Mouse (Mus musculus) layer of hippocampus, postnatal 25 days (tissue): ENCODE measurements at regions not wholly inside any gene's neighbourhood (a gene's known extent, or its start where the extent isn't known, plus 50 kb on each side); places are given as distances from the start of the nearest gene placed in this dataset.

Experiments used
- DNase-seq, 2 experiments: peaks; one replicate each; pipeline ENCODE4 v3.0.0; 2022; ENCODE audit warnings: mixed read lengths in 2 of 2, low spot score in 1 of 2; ENCODE audit errors: extremely low spot score in 1 of 2

DNA sequence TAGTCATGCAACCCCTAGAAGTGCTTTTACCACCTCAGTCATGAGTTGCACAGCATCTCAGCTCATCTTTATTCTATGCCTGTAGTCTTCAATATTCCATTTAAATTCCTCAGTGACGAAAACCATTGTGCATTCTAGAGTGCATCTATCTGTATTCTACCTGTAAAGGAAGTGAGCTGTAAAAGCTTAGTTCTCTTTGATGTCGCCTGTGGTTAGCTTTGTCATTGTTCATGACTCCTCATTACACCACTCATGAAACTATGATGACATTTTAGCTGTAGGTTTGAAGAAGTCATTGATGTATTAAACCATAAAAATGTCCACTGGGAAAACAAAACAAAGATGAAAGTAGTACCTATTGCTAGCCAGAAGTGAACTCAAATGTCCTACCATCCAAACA, 911.3 kb downstream of the Diaph3 start:
- DNase-seq: no peak

DNA sequence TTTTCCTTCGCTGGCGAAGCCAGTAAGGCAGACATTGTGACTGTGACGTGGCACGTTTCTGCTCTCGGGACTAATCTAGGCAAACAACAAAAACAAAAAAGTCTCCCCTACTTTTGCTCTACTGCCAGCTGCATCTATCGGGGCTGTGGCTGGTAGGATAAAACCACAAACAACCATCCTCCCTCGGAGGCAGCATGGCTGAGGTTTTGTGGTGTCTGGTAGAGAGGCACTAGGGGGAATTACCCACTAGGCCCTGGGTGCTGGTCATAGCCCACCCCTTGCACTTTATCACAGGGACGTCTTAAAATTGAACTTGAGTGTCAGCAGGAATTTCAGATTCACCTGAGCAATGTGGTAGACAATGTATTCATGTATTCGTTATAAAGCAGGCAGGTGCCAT, 925.3 kb downstream of the Diaph3 start:
- no peak for DNase-seq

- DNase-seq: no peak
Measured at GRCm38 (mm10) chr14:86211654-86212053, 929.4 kb downstream of the Diaph3 start.

DNA sequence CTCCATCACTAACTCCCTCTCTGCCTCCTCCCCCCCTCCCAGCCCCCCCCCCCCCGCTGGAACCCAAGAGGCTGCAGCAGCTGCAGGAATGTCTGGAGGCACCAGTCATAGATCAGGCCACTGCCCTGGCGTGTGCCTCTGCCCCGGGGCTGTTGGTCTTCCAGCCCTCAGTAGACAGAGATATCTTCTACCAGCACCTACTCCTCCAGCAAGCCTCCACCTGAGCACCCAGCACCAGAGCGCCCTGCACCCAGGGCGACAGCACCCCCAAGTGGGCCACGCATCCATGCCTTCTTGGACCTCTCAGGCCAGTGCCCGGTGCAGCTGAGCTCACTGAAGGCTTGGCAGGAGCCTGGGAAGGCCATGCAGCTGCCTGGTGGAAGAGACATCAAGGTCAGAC, 936.5 kb downstream of the Diaph3 start:
- no peak for DNase-seq

DNA sequence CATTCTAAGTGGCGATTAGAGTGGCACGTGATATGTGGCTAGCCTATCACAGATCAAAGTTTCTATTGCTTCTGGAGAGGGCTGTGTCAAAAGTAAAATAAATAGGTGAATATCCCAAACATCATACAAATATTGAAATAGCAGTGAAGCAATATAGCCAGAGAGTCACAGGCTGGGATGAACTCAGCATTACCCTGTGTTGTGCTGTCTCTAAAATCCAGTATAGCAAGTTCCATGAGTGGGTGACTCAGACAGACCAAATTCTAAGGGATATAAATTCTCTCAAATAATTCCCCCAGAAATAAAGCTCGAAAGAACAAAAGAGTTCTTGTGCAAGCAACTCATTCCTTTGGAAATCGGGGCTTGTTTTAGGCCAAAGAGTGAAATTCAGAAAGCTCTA, 943.2 kb downstream of the Diaph3 start:
- DNase-seq: no peak

DNA sequence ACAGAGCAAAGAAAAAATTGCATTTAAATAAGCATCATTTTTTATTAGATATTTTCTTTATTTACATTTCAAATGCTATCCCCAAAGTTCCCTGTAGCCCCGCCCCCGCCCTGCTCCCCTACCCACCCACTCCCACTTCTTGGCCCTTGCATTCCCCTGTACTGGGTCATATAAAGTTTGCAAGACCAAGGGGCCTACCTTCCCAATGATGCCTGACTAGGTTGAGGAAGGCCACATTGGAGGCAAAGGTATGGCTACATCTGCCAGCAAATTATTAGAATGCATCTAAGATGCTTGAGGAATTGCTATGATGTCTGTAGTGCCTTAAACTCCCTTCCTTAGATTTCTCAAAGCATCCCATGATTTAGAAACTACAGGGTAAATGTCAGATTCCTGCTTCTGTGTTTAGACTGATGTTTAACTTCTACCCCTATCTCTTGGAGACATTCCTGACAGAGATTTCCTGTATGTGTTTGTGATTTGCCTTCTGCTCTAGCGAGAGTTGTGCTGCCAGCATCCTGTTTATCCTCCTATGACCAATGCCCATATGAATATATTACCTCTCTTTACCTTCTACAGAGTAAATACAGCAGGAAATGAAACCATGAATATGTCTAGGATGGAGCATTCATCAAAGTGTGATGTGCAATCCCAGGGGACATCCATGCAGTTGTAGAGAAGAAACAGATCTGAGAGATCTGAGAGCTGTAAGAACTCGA, 956.2 kb downstream of the Diaph3 start:
- no peak for DNase-seq

DNA sequence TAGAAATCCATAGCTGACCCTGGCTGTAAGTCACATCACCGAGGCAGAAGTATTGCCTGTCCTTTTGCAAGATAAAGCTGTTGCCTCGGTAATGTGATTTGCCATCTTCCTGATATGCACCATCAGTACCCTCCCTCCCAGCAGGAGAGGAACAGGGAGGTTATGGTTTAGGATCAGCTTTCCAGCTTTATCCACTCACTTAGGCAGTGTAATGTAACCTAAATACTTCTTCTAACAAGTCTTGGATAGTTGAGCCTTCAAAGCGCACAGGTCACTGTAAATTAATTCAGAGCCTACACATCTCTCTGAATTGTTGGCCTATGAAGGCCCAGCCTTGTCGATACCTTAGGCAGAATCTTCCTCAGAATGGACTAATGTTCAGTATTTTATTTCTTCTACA, 962.5 kb downstream of the Diaph3 start:
- no peak for DNase-seq

- DNase-seq: no peak
Measured at GRCm38 (mm10) chr14:86171118-86171517, 969.9 kb downstream of the Diaph3 start.

DNA sequence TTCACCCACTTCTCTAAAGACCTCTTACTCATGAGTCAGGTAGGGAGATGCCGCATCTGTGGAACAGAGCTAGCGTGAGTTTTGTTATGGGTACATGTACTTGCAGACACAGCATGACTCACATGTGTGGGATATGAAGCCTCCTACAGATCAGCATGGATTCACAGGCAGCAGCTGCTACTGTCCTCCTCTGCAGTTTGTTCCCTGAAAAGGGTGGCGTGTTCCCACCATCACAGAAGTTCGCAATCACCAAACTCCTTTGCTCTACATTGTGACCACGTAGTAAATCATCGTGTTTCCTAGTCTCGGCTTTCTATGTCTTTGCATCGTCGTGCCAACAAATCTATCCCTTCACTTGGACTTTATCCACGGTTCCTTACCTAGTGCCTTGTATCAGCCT, 981.9 kb downstream of the Diaph3 start:
- DNase-seq: peak; percentile 17 to 26

DNA sequence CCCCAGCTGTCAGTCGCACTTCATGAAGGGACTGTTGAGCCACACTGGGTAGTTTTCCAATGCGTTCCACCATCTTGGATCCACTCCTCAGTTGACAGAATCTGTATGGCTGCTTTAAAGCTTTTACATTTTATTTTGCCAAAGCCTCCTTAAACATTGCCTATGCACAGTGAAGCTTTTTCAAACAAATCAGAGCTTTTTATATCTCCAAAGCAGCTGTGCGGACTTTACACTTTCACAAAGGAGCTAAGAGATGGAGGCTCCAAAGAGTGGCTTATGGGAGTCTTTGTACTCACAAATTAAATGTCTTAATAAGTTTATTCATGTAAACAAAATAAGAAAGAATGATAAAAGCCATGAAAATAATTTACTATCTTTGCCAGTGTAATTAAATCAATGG, 986.3 kb downstream of the Diaph3 start:
- DNase-seq: no peak

DNA sequence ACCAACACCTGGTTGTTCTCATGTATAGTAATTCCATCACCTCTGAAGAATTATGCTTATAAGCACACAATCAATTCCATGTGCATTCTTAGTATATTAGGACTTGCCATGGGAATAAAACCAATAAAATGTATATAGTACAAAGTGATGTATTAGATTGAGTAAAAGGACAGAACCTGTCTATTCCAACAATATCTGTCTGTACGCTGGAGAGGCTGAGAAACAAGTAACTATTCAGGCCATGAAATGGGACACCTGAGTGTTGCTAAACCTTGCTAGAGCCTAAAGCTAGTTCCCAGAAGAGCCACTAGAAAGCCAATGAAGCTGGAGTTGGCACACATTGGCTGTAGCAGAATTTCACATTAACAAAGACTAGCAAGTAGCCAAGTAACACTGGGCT, 989.8 kb downstream of the Diaph3 start:
- no peak for DNase-seq

GRCm38 (mm10) chr14:86150329-86150866, 990.6 kb downstream of the Diaph3 start:
- DNase-seq: no peak

DNA sequence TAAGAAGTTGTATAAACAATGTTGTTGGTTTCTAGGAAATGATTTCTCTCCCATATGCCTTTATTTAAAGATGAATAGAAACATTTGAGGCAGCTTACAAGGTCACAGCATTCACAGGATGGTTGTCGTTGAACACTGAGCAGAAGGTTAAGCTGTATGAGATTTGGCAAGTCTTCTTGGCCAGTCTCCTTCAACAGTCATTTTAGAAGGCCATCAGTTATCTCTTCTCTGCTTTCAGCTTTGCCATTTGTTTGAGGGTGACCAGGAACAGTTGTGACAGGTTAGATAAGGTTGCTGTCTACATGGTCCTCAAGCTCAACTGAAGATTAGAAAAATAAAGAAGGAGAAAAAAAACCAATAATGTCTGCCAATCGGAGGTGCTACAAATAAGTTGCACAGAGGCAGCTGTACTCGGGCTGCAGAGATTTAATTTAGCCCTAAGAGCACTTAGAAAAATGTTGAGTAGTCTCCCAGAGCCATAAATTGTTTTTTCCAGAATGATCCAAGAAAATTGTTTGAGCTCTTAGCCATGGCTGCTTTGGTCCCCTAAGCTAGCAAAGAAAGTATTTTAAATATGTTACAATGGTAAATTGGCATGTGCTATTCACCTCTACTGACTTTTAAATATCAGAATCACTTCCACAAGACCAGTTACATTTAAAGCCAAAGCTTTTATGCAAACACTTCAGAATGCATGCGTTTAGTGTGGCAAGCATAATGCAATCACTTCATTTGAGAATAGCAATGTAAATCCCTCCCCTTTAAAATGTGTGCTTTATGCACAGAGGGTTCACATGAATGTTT, 1025.6 kb downstream of the Diaph3 start:
- DNase-seq: no peak

DNA sequence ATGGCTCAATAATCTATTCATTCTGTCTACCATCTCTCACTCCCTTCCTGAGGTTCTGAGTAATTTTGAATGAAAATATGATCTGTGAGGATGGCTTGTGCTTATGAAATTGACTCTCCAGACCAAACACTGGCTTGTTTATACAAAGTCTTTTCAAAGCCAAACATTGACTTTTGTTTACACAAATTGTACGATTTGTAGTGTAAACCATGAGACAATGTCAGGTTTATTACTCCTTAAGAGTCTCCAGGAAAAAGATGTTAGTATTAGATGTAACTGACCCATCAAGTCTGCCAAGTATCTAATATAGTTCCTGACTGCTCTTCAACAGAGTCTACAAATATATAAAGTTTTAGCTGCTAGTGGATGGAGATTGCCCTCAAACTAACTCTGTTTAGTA, 1039.5 kb downstream of the Diaph3 start:
- no peak for DNase-seq

DNA sequence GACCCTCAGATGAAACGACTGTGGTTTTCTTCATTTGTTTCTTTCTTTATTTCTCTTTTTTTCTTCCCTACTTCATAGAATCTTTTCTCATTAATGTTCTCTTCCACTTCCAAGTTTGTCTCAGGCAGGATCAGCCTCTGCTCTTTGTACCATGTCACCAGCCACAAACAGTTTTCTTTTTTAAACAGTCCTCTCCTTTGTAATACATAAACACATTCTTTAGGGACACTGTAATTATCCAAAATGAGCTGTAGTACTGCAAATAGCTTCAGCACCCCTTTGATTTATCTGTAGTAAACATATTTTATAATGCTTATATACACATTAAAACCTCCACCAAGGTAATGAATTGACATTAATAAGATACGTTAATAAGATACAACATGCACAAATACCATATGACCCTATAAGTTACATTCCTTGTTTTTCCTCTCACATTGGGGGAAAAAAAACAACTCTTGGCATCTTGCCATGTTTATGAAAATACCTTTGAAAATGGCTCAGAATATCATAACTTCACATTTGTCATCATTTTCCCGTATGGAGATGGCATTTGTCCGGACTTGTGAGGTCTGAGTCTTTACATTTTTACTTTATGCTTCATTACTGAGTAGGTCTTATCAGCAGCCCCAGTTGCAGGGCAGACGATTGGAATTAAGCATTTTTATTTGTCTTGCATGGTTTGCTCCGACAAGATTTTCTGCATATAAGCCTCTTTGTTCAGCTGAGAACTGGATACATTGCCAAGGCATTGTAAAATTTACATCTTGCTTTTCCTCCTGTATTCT, 1070.5 kb downstream of the Diaph3 start:
- no peak for DNase-seq

DNA sequence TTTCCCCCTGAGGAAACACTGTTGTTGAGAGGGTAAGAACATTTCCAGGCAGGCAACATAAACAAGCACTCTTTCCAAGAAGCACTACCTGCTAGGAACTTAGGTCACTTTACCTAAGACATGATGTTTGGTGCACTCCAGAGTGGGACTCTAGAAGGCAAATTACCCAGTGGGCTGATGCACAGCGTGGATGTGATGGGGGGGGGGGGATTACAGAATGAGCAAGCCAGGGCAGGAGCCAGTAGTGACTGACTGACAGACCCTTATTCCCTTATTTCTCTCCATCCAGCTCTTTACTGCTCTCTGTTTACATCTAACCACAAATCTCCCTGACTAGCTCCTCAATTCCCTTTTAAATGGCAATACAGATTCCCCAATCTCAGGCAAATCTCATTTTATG, 1071.7 kb downstream of the Diaph3 start:
- DNase-seq: no peak

GRCm38 (mm10) chr14:86067743-86068142, 1073.3 kb downstream of the Diaph3 start:
- DNase-seq: no peak

DNA sequence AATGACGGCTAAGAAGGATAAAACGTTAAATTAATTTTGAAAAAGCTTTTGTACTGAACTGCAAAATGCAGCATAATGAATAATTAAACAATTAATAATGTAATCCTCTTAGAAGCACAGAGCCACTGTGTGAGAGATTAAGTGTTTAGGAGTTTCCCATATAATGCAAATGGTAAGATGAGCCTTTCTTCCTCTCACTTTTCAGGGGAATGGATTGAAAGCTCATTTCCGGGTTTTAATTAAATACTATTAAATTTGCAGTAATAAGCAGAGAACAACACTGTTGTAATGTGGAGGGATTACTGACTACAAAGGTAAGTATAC, 1077.5 kb downstream of the Diaph3 start:
- DNase-seq: no peak

DNA sequence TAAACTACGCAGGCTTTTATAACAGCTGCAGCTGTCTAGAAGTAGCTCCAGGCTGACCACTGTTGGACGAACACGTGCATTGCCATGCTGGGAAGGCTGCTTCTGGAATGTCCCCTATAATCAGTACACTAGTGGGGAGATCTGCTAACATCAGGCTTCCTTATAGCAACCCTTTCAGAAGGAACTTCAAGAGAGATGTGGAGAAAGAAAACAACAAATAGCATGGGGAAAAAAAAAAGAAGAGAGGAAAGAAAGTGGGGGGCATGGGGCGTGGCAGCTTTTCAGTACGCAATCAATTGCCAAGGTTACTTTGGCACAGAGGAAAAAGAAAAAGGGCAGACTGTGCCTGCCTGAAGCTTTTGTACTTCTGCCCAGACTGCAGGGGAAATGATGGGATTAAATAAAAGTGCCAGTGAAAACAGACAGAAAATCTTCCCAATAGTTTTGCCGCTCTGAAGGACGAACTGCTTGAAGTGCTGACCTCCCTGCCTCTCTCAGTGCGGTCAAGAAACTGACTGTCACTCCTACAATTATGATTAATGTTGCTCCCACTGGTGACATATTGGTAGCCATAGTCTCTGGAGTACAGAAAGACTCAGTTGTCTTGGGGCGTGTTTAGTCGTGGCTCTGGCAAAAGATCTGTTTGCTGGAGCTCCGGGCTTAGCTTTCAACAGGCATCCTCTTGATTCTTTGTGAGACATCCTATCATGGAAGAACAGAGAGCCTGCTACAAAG, 1078.0 kb downstream of the Diaph3 start:
- DNase-seq: peak in 1 of 2 experiments; percentile 9

GRCm38 (mm10) chr14:86056991-86057390, 1084.0 kb downstream of the Diaph3 start:
- DNase-seq: no peak
